Mouse (Mus musculus): ENCODE data around the gene Nmrk1.

Gene Nmrk1

GRCm38 (mm10) chr19:18652592-18652991 is 20.8 kb downstream of the Nmrk1 start:
- peak; percentile 94 for DNase-seq (ENCODE audit: low read depth, low spot score)

GRCm38 (mm10) chr19:18653058-18653457 is 21.3 kb downstream of the Nmrk1 start:
- DNase-seq (ENCODE audit: low read depth, low spot score), result no peak

- DNase-seq (ENCODE audit: low read depth, low spot score), result no peak
Observed at GRCm38 (mm10) chr19:18654330-18654729, 22.6 kb downstream of the Nmrk1 start.

GRCm38 (mm10) chr19:18654984-18655383 is 23.2 kb downstream of the Nmrk1 start:
- no peak for DNase-seq (ENCODE audit: low read depth, low spot score)

GRCm38 (mm10) chr19:18655999-18656398 is 24.2 kb downstream of the Nmrk1 start:
- DNase-seq (ENCODE audit: low read depth, low spot score), result no peak

- DNase-seq (ENCODE audit: low read depth, low spot score), result no peak
Observed at GRCm38 (mm10) chr19:18658473-18658872, 26.7 kb downstream of the Nmrk1 start.

GRCm38 (mm10) chr19:18659349-18659748 is 27.6 kb downstream of the Nmrk1 start:
- DNase-seq (ENCODE audit: low read depth, low spot score), result no peak

- no peak for DNase-seq (ENCODE audit: low read depth, low spot score)
Observed at GRCm38 (mm10) chr19:18660466-18660865, 28.7 kb downstream of the Nmrk1 start.

- peak; percentile 27 for DNase-seq (ENCODE audit: low read depth, low spot score)
Observed at GRCm38 (mm10) chr19:18661683-18662082, 29.9 kb downstream of the Nmrk1 start.

GRCm38 (mm10) chr19:18663904-18664303 is 32.2 kb downstream of the Nmrk1 start:
- no peak for DNase-seq (ENCODE audit: low read depth, low spot score)

- no peak for DNase-seq (ENCODE audit: low read depth, low spot score)
Observed at GRCm38 (mm10) chr19:18666966-18667365, 35.2 kb downstream of the Nmrk1 start.

- no peak for DNase-seq (ENCODE audit: low read depth, low spot score)
Observed at GRCm38 (mm10) chr19:18669551-18669950, 37.8 kb downstream of the Nmrk1 start.

GRCm38 (mm10) chr19:18670608-18671007 is 38.9 kb downstream of the Nmrk1 start, which contains the start of gene Carnmt1:
Gene Carnmt1 (plus strand): TSS chr19:18670764.
- peak; percentile 99 for DNase-seq (ENCODE audit: low read depth, low spot score)

GRCm38 (mm10) chr19:18671056-18671741 is 39.4 kb downstream of the Nmrk1 start:
- peak; percentile 54 for DNase-seq (ENCODE audit: low read depth, low spot score)

- no peak for DNase-seq (ENCODE audit: low read depth, low spot score)
Observed at GRCm38 (mm10) chr19:18672498-18672897, 40.7 kb downstream of the Nmrk1 start.

- DNase-seq (ENCODE audit: low read depth, low spot score), result no peak
Observed at GRCm38 (mm10) chr19:18673116-18673515, 41.4 kb downstream of the Nmrk1 start.

- no peak for DNase-seq (ENCODE audit: low read depth, low spot score)
Observed at GRCm38 (mm10) chr19:18682142-18682541, 50.4 kb downstream of the Nmrk1 start.

GRCm38 (mm10) chr19:18687556-18687955 is 55.8 kb downstream of the Nmrk1 start:
- peak; percentile 68 for DNase-seq (ENCODE audit: low read depth, low spot score)

- DNase-seq (ENCODE audit: low read depth, low spot score), result no peak
Observed at GRCm38 (mm10) chr19:18692176-18692575, 60.4 kb downstream of the Nmrk1 start.

- no peak for DNase-seq (ENCODE audit: low read depth, low spot score)
Observed at GRCm38 (mm10) chr19:18692768-18693167, 61.0 kb downstream of the Nmrk1 start.

GRCm38 (mm10) chr19:18695116-18695515 is 63.4 kb downstream of the Nmrk1 start:
- DNase-seq (ENCODE audit: low read depth, low spot score), result no peak

- DNase-seq (ENCODE audit: low read depth, low spot score), result no peak
Observed at GRCm38 (mm10) chr19:18695552-18695951, 63.8 kb downstream of the Nmrk1 start.
